Mouse (Mus musculus) adipocyte (in vitro differentiated cells): ENCODE measurements at regions not wholly inside any gene's neighbourhood (a gene's known extent, or its start where the extent isn't known, plus 50 kb on each side); places are given as distances from the start of the nearest gene placed in this dataset.

Source experiments
- DNase-seq: peaks from one replicate; pipeline ENCODE4 v3.0.0-alpha.2; 2016; ENCODE audit warnings: low spot score

DNA sequence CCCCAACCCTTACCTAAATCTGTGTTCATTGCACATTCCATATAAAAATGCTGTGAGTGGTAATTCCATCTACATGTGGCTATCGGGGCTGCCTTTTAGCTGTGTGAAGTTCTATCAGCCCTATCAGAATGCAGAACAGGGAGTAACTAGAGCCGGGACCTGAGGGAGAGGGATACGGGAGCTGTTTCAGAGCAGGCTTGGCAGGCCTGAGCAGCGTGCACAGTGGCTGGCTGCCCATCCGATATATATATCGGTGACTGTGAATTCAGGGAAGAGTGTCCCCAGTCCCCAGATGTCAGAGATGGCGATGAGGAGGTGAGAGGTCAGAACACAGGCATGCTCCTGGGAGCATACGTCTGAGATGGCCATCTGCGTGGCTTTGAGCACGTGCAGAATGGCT lies 79.0 kb downstream of the Arl4c start:
- DNase-seq: no peak

DNA sequence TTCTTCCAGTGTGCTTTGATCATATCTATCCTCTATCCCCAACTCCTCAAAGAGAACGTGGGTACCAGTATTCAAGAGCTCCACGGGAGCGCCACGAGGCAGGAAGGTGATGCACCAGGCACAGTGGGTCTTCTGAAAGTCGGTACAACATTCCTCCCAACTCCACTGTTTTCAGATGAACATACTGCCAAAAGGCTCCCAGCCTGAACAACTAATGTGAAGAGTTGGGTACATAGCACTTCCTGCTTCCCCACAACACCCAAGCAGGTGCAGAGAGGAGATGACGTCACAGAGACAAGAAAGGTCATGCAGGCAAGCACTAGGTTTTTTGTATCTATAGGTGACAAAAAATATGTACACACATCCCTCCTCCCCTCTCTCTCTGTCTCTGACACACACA lies 79.7 kb downstream of the Arl4c start:
- DNase-seq: no peak

DNA sequence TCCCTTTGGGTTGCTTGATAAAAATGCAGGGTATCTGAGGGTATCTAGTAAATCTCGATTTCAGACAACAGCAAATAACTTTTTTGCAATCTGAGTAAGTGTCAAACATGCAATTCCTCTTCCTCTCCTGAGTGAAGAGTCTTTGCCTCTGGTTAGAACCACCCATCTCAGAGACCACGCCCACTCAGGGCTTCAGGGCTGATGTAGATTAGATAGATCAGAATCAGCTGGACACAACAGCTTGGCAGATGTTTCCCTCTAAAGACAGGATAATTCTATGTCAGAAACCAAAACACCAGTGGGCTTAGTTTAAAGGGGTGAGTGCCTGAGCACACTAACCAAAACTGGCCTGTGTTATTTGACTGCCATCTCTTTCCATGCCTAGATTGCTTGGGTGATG lies 80.8 kb downstream of the Arl4c start:
- no peak for DNase-seq

DNA sequence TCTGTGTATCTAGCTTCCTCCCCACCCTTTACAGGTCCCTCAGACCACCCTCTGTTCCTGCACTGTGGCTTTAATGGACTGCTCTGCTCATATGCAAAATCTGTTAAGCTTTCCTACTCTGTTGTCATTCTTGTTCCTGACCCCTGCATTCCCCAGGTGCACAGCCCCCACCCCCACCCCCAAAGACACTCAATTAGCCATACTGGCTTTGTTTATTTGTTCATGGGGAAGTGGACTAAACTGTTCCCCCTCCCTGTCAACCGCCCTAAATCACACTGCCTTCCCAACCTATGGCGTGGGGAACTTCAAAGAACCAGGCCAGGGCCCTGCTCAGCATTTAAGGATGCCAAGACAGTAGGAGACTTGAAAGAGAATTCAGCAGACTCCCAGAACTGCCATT lies 89.0 kb downstream of the Arl4c start:
- DNase-seq: no peak

DNA sequence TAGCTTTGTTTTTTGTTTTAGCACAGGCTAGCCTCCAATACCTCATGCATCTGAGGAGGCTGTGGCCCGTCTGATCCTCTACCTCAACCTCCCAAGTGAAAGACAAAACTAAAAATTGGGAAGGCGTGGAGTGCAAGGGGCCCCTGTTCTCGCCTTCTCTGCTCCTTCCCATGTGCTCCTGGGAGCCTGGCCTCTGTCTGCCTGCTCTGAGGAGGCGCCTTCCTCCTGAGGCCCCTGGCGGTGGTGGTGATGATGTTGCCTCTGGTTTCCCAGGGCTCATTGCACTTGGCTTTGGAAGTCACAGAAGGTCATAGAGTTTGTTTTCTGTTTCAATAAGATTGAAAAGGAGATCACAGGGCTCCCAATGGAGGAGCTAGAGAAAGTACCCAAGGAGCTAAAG lies 90.8 kb downstream of the Arl4c start:
- DNase-seq: no peak

DNA sequence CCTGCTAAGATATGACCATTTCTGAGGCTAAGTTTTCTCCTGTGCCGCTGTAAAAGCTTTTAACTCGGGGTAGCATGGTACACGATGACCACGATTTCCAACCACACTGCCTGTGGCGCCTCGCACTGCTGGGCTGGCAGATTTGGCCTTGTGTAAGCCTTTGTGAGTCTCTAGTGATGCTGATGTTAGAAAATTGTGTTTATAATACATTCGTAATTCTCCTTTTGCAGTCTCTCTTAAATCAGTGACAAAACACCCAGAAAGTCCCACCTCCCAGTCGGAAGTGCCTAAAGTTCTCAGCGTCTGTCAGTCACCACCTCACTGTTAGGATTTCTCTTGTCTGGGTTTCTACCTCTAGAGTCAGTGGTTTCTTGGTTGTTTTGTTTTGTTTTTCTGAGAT lies 91.2 kb downstream of the Arl4c start:
- DNase-seq: no peak

DNA sequence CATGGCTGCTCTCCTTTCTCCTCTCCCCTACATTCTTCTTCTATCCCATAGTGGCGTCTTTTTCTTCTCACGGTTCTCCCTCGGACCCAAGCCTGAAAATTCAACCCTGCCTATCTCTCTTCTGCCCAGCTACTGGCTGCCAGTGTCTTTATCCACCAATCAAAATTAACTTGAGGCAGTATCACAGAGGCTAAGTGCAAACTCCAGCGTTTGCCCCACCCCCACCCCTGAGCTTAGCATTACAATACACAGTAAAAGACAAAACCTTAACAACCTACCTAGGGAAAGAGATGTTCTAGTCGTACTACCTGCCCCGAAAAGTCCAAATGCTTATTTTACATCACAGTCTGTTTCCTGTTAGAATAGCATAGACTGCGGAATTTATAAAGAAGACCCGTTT lies 93.2 kb downstream of the Arl4c start:
- DNase-seq: no peak

DNA sequence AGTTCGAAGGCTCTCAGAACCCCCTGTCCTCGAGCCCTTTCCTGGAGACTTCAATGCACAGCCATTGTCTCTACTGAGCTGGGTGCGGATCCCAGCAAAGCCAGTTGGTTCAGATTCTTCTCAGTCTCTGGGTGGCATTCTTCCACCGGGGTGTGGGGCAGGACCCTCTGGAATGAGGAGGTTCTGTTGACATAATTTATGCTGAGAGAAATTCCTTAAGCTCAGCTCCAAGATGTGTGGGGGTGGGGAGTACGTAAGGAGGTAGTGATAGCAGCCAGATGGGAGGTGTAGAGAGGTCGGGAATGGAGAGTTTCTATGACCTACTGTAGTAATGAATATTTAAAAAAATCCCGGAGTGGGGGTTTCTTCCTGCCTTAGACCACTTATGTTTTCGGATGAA lies 93.8 kb downstream of the Arl4c start:
- no peak for DNase-seq

DNA sequence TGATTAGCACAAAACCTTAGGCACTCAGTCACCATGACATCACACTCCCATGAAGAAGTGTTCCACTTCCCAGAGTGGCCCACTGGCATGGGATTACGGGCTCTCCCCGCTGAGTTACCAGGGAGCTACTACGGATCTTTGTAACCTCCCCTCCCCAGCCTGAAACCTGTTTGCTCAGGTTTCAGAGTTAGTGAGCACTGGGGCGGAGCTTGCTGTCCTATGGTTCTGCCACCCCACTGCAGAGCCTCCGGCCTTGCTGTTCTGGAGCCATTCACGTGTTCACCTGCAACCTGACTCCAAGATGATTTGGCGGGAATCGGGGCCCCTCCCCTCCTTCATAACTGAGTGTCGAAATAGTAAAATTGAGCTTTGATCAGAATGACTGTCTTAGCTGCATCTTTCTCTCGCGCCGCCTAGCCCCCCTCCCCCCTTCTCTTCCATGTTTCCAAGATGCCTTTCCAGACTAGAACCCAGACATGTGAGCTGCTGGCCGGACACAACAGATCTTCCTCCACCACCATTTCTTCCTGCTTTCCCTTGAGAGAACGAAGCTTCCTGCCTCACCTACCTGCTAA lies 95.8 kb upstream of the Glrp1 start:
- DNase-seq: no peak

DNA sequence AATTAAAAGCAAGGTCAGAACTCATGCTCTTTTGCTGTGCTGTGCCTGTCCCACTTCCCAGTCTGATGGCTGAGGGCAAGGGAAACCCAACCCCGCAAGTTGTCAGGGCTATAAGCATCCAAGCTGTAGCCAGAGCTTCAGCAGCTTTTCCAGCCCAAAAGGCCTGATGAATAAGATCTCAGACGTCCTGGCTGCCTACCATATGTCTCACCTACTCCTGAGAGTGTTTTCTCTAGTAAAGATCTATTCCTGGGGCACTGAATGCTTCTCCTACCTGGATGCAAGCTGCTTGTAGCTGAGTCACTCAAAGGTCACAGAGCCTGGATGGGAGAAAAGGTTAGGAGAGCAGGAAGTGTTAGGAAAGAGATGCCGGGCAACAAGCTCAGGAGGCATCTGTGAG lies 92.4 kb upstream of the Glrp1 start:
- no peak for DNase-seq

DNA sequence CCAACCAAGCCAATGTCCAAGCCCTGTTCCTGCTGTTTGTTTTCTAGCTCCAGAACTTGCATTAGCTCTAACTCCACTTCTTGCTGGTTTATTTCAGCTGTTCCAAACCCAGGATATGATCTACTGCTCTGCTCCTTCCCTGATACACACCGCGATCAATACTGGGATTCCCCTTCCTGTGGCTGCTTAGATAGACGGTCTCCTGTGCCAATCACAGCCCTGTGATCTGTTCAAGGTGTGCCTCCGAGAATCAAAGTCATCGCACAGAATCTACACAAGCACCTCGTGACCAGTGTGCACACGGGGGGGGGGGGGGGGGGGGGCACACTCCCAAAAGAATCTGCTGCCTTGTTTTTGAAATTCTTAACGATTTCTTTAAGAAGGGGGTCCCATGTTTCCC lies 91.9 kb upstream of the Glrp1 start:
- no peak for DNase-seq

DNA sequence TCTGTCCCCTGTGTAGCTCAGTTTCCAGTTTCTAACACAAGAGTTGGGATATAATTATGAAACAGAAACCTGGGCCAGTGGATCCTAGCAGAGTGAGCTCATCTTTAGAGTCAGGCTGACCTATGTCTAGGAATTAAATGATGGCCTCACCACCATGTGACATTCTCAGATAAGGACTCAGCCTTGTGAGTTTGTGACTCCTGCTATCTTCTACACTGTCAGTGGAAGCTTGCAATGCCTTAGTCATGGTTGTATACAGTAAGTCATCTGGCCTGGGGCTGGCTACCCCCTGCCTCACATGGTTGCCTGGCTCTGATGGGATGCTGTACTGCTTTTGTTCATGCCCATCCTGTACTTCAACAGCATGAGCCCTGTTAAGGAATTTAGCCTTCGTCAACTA lies 90.3 kb upstream of the Glrp1 start:
- DNase-seq: no peak

DNA sequence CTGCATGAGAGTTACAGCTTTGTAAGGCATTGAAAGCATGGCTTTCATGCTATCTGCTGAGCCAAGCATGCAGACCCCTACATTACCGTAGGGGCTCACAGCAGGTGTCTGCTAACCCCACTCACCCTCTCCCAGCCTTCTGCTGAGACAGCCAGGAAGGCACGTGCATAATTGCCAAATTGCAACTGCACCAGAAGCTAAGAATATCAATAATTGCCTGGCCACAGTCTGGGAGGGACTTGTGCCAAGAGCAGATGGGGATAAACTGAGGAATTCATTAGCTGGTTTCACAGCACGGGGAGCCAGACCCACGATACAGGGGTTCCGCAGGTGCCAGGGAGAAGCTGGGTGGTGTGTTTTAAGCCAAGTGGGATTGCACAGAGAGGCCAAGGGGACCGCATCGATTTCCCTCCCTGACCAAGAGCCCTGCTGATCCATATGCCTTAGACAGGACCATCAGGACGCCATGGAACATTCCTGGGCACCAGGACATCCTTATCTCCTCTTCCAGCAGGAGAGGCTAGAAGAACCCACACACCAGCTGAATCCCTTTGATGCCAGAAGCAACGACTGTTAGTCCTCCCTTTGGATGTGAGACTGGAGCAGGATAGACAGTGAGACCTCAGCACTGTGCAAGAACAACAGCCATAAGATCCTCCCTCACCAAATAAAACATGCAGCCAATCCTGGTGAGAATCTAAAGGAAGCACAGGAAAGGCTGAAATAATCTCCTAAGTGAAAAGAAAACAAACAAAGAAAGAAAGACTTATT lies 84.8 kb upstream of the Glrp1 start:
- no peak for DNase-seq

DNA sequence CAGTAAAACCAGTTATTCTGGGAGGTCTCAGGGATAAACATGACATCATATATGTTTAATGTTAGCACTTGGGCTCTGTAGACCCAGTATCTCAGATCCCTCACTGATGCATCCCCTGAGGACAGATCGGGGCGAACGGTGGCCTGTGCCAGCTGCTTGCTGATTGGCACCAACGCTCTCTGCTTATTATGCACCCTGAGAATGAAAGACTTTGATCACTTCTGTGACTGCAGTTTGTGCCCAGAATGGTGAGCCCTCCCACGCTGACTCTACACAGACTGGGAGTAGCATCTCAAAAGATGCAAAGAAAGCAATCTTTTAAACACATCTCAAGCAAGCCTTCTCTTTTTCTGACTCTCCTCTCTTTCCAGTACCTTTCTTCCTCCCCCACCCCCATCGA lies 82.2 kb upstream of the Glrp1 start:
- DNase-seq: no peak

DNA sequence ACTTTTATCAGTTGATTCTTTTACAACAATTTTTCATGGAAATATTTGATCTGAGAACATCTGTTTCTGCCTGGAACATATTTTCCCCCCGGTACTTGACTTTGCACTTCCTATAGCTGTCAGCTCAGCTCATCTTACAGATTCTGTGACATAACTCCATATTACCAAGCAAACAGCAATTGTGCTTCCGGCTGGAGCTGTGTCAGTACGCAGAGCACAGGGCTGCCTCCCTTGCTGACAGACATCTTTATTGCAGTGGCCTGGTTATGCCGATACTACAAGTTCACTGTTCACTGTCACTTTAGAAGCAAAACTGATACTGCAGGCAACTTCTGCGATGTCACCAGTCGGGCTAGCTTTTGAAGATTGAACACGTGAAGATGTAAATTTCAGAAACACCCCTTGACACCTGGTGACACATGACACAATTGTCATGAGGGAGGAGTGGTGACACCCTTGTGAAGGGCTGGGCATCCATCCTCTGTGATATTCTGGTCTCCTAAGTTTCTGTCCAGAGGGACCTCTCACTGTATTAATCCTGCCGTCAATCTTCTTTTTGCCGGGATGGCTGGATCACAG lies 81.0 kb upstream of the Glrp1 start:
- no peak for DNase-seq

DNA sequence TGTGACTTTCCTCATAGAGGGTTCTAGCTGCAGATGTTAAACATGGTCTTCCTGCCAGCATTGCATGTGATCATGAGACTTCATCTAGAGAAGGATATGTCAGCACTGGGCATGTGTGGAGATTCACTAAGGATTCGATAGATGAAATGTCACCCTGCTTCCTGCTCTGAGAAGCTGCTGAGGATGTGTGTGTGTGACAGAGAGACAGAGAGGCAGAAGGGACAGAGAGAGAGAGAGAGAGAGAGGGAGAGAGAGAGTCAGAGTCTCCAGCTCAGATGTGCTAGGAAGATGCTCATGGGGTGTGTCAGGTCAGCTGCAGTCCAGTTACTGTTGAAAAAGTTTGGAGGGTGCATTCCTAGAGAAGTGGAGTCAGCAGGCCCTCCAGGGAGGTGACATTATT lies 78.9 kb upstream of the Glrp1 start:
- DNase-seq: no peak

DNA sequence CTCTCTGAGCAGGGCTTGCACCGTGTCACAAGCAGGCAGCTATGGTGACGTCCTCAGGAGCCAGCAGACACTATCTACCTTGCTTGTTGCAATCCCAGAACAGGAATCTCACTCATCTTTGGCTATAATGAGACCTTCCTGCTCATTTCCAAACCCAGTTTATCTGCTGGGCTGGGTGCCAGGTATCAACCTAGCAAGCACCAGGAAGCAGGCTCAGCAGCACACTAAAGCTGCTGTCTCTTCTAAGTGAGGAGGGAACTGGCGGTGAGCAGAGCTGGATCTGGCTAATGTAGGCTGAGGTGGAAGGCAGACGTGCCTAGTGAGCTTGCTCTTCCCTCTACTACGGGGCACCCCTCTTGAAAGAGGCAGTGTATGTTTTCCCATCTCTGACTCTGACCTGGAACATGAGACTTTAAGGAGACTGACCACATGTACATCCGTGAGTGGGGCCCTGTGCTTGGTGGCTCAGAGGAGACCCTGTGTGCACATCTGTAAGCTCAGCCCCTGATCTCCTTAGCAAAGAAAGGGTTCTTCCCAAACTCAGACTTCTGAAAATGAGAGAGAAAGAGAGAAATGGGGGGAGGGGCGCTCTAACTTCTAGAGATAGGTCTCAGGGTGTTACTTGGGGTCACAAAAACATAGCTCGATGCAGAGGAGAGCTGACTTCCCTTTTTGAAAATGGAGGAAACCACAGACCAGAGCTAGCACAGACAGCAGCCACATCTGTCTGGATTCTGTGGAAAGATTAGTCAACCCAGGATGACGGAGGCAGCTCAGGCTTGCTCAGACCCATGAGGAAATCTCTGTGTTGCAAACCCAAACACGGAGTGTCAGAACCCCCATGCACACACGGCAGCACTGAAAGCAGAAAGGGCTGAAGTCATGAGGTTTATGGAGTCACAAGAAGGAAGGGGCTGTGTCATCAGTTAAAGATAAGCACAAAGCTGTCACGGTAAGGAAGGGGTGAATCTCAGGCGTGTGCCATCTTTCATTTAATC lies 77.3 kb upstream of the Glrp1 start:
- DNase-seq: no peak

DNA sequence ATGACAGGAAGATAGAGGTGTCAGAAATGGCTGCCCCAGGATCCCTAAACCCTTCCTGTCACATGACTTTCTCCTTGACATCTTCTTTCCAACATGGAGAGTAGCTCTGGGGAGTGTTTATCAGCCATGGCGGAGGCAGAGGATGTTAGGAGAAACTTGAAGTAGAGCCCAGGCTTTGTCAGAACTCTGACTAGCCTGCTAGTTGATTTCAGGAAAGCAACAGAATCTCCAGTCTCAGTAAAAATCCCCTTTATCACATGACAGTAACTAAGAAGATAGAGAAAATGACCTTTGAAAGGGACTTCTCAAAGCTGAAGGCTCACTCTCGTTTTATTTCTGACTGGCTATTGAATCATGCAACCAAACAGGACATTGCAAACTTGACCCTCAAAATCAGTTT lies 76.3 kb upstream of the Glrp1 start:
- DNase-seq: no peak

DNA sequence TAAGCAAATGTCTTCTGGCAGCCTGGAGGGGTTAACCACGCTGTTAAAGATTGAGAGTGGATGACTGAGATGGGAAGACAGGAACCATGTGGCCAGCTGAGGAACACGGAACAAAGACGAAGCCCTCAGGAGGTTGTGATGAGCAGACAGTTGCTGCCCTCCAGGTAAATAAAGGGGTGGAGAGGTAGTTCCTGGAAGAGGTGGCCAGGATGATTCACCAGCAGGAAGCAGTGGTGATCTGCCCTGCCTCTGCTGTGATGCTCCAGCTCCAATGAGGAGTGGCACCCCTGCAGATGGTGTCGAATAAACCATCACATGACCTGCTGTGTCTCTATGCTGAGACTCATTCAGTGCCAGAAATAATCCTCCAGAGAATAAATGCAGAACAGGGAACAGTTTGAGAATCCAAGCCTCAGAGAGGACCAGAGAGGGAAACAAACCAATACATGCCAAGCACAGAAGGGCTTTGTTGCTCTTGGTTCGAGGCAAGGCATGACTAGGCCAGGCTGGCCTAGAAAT lies 74.7 kb upstream of the Glrp1 start:
- DNase-seq: no peak

DNA sequence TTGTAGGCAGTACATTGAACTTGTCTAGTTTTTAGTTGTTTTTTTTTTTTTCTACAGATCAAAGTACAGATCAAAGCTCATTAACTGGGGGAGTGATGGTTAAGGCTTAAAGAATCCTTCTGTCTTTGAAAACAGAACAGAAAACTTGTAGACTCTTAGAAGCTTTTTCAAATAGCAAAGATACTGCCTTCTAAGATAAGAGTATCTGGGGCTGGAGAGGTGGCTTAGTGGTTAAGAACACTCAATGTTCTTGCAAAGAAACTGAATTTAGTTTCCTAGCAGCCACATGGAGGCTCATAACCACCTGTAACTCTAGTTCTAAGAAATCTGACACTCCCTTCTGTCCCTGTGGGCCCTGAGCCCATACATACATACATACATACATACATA lies 68.4 kb upstream of the Glrp1 start:
- no peak for DNase-seq

DNA sequence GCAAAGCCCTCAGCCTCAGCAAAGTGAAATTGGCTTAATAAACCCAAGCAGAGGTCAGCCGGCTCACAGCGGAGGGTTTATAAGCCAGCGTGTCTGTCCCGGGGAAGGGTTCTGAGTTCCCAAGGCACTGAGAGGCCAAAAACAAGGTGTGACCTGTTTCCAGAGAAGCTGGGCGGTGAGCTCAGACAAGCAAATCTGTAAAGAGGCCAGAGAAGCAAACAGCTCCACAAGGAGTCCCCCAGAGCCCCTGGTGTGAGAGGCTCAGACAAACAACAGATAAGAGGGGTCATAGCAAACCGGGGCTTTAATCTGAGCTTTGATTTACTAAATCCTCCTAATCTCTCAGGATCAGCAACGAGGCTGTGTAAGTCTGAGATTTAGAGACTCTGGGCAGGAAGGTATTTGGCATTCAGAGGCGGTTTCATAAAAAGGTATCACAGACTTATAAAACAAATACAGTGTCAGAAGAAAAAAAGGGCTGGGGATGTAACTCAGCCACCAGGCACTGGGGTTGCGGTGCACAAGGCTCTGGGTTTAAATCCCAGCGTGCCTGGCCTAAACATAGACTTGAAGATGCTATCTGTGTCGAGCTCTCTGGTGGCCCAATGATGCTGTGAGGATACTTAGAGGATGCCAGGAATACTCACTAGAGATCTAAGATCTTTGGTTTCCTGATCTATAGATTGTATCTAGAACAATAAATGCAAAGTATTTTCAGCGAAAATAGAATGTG lies 67.8 kb upstream of the Glrp1 start:
- DNase-seq: no peak
